Mouse (Mus musculus): ENCODE results near the gene Sec22a.

DNA sequence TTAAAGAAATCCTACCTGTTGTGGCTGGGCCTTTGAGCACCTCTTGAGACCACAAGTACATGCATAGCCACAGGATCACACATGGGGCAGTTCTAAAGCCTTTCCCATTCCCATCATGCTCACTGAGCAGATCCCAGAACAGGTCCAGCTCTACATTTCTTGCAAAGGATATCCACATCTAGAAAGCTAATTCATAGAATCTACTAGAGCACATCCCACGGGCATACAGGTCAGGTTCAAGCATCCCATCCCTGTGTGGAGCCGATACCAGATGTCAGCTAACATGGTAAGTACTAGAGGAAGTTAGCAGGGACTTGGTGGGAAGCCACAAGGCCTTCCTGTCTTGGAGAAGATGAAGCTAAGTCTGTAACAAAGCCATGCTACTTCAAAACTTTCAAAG is 57.1 kb downstream of the Sec22a start:
- no peak for TF ChIP-seq CTCF (IDR thresholded peaks at IDR 0.05; ENCODE audit: borderline replicate concordance, insufficient read depth, low read length)
- TF ChIP-seq POLR2A (IDR thresholded peaks at IDR 0.05; ENCODE audit: low read depth, low read length) = no peak

Measured in embryonic fibroblast, embryonic 13.5 days (primary cell).